Mouse (Mus musculus) lung, postnatal 0 days (tissue): Measurements from ENCODE around the gene Pdlim1.

Source experiments
- CTCF ChIP-seq: IDR thresholded peaks from 2 replicates; pipeline ENCODE4 v1.5.1; 2016; ENCODE audit warnings: antibody characterized with exemption, mild to moderate bottlenecking
- EP300 ChIP-seq: IDR thresholded peaks from 2 replicates; pipeline ENCODE4 v1.6.1; 2016; ENCODE audit warnings: antibody characterized with exemption, mild to moderate bottlenecking, control low read depth

GRCm38 (mm10) chr19:40246646-40247267 is 24.9 kb downstream of the Pdlim1 start:
- TF ChIP-seq CTCF (no peak), EP300 (no peak)
